Mouse (Mus musculus) c-Kit-positive CD71-positive TER-119-negative erythroid progenitor cells, embryonic 14.5 days (primary cell): ENCODE results near the gene Osbpl2.

Source experiments
- DNase-seq: peaks from one replicate; pipeline ENCODE4 v3.0.0-alpha.2; 2013; ENCODE audit warnings: low read depth

Gene Osbpl2

DNA sequence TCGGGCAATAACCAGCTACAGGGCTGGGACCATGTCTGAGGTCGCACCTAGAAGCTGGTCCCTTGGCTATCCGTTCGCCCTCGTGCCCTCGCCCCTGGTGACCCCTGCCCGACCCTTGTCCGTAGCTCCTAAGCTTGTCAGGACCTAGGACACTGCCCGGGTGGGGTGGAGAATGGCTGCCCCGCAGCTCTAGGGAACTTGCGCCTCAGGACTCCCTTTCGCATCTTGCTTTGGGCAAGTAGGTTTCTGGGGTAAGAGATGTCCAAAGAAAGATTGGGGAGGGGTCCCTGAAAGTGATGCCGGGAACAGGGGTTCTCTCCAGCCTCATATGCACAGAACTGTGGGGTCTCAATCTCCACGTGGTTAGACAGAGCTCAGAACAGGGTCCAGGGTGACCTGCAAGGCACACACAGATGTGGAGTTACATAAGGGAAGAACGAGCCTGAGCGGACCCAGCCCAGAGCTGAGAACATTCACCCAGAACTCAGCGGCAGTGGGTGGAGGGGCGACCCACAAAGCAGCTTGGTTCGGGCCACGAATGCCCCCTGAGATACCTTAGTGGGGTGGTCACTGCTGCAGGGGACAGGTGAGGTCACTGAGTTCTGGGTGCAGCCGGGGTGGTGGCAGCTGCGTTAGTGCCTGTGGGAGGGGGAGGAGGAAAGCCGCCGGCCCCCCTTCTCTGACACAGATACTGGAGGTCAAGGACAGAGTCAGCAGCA lies 14.3 kb upstream of the Osbpl2 start:
- no peak for DNase-seq

DNA sequence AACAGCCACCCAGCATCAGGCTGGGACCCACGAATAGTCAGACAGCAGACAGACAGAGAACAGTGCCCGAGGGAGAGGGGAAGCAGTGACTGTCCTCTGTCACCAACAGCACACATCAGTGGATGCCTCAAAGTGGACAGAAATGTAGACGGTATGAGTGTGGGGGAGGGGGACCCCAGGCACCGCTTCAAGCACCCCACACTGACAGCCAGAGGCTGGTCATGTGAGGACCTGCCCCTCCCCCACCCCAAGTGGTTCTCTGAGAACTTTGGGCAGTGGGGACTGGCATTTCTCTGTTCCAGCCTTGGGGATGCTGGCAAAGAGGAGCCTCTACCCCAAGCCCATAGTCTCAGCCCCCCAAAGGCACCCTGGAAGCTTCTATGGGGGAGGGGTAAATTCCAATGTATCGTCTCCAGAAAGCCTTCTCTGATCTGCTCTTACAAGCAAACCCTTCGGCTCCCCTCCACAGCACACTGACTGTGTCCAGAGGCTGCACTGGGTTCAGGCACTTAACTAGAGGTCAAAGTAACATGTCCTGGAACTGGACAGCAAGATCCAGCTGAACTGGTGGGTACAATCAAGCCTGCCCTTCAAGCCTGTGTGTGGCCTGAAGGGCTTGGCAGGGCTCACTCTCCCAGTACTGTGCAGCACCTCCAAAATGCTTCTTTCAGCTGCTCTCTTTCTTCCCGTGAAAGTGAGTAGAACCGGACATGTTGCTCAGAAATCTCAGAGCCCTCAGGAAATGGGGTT lies 13.5 kb upstream of the Osbpl2 start:
- no peak for DNase-seq

DNA sequence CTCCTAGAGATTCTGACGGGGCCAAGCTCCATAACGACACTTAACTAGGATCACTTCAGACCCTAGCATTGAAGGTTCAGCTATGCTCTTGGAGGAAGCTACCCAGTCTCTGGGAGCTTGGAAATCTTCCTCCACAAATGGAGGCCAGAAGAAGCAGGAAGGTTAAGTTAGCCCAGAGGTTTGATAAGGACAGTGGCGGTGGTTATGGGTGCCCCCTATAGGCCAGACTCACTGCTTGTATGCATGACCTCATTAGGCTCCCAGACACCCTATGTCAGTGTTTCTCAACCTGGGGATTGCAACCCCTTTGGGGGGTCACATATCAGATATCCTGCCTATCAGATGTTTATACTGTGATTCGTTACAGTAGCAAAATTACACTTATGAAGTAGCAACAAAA lies 12.0 kb upstream of the Osbpl2 start:
- no peak for DNase-seq

DNA sequence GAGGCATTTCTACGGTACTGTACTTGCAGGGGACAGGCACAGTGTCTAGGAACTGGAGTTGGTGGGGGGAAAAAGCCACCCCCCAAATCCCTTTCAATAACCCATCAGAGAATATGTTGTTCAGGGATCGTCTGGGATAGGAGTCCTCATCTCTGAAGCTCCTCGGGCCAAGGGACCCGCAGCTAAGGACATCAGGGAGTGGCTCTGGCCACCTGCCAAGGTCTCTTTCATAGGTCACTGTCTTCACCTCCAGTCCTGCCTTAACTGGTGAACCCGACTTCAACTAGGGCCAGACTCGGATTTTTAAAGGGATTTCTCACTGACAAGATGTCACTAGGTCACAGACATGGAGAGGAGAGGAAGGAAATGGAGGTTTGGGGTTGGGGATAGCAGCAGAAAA lies 10.8 kb upstream of the Osbpl2 start:
- DNase-seq: no peak

DNA sequence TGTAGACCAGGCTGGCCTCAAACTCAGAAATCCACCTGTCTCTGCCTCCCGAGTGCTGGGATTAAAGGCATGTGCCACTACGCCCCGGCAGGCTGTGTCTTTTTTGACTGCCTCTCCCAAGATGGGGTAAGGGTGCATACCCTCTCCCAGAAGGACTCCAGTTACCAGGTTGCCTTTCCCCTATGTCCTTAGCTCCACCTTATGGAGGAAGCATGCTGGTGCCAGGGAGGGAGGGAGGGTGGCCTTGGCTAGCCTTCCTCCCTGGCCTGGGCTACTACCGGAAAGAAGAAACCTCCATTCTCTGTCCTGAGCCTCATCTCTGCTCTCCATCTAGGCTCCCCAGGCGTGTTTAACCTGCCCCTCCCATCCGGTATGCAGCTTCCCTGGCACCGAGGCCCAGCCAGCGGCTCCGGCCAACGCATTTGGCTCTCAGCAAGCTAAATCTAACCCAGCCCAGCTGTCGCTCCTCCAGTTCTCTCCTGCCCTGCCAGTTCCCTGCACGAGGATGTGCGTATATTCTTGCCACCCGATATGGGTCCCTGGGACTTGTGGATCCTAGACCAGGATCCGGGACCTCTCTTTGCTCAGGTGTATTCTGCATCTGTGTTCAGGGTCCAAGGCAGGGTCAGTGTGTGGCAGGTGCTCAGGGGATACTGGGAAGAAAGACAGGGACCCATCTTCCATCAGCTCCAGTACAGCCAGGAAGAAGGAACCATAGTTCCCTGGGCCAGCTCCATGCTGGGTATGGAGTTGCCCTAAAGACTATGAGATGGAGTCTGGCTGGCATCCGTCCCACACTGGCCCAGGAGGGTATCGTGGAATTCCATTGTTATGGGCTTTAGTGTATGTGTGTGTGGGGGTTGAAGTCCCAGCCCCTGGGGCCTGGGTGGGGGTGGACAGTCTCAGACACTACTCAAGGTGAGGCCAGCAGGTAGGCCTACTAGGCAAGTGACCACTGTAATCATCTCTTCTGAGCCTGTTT lies 4.9 kb upstream of the Osbpl2 start:
- no peak for DNase-seq

DNA sequence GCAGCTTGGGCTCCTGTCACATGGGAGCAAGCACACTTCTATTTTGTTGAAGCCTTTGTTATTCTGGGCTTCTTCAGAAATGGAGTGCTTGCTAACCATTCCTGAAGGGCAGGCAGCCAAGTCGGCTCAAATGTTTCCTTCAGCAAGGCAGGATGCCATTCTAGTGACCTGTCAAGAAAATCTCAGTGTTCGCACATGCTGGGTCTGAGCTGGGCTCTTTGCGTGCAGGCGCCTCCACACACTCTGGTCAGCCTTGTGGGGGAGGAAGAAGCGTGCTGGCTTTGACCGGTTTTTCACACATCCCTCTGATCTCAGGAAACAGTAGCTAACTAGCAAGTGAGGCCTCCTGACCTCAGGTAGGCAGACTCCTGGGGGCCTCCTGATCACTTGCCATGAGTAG lies 3.8 kb upstream of the Osbpl2 start:
- no peak for DNase-seq

DNA sequence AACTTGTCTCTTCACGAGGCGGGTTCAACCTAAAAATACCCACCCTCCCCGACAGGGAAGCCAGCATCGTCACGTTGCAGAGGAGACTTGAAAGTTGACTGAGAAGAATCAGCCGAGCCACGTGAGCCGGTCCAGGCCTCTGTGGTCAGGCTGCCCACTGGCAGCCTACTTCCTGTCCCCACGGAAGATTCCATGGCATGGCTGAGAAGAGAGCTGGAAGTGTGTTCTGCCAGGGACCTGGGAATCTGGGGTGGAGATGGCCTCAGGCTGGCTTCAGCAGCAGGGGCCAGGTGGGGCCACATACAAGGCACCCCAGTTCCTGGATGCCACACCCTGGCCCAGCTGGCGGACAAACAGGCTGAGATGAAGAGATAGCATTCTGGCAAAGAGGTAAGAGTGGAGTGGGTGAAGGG lies 3.0 kb upstream of the Osbpl2 start:
- DNase-seq: no peak

DNA sequence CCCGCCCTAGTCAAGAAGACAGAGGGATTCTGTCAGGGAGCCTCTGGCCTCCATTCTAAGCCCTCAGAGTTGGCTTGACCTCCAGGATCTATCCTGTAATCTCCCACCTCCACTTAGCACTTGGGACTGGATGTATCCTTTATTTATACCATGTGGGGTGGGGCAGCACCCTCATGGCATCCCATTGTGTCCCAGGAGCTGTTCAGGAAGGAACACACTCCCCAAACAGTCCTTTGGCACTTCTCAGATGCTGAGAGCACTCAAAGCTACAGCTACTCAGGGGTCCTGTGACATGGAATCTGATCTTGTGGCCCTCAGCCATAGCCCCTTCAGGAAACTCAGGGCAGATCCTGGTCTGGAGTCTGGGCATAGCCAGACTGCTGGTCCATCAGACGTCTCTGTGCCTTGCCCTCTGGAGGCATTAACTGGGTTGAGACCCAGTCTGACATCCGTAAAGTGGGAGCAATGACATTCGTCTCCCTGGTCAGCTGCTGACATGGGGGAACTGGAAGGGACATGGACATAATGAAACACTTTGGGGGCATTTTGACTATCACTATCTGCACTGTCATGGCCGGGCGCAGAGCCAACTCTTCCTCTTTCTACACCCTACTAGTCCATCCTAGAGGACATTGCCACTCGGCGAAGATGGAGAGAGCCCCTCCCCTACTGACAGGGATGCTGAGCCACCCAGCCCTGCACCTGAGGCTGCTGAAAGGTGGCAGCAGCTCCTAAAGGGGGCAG lies 2.2 kb upstream of the Osbpl2 start:
- DNase-seq: no peak

DNA sequence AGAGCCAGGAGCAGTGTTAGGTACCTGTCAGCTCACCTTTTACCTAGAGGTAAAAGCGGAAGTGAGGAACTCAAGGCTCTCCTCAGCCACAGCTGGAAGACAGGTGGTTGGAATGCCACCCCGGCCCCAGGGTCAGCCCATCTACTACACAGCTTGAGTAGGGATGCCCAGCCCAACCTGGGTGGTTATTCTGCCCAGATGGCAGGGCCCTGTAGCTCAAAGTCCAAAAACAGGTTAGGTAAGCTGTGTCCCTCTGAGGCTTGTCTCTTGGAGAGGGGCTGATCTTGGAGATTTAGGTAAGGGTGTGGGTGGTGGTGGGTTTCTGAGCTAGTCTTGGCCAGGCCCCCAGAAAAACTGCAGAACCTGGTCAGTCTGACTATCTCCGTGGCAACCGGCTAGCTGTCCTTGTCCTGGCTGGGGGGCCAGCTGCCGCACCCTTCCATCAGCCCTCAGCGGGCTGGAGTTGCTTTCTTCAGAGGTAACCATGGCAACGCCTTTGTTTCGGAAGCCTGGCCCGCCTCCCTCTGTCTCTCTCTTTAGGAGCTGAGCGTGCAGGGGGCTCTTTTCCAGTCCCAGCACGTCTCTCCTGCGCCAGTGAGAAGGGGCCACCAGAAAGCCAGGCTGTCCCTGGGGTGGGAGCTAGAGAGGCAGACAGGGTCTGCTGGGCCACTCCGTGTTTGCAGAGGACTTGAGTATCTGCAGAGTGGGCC lies 1.5 kb upstream of the Osbpl2 start:
- DNase-seq: no peak

DNA sequence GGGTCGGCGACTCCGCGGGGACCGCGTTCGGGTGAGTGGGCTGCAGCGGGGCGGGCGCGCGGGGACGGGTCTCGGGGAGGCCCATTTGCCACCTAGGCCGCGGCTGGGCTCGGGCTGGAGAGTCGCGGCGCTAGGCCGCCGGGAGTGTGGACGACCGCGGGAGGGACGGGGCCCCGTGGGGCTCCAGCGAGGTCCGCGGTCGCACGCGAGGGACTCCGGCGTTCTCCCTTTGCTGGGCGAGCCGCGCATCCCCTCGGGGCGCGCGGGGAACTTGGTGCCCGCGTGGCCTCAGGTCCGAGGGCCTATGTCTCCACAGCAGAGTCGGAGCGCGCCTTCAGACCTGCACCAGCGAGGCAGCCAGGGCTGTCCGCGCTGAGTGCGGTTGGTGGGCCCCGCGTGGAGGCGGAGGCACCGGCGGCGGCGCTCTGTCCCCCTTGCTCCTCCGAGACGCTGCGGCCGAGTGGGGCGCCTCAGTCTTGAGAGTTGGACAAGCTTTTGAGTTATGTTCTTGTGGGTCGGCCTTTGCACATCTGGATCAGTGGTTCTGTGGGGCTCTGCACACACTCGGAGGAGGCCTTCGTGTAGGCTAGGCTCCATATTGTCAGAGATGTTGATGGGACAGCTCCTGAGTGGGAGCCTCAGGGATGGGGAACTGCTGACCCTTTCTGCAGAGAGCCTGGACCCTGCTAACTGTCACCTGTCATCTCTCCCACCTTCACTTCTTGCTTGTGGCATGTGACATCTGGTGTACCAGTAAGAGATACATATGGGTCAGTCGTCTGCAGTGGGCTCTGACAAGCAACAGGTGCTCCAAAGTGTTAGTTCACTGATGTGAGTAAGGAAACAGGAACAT lies 559 bp downstream of the Osbpl2 start:
- DNase-seq: no peak

DNA sequence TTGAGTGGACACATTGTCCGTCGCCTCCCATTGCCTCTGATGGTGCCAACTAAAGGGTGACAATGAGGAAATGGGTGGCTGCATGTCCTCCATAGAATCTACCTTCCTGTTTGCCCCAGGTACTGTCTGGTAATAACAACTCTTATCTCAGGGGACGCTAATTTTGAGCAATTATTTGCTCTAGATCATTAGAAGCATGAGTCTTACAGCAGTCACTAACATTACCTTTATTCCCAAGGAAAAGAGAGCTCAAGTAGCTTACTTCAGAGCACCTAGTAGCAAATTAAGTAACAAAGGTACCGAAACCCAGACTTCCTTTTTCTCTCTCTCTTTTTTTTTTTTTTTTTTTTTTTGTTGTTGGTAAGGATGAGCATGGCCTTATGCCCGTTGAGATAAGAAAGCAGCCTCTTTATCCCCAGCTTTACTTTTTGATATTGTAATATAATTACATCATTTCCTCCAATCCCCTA lies 1.2 kb downstream of the Osbpl2 start:
- no peak for DNase-seq

DNA sequence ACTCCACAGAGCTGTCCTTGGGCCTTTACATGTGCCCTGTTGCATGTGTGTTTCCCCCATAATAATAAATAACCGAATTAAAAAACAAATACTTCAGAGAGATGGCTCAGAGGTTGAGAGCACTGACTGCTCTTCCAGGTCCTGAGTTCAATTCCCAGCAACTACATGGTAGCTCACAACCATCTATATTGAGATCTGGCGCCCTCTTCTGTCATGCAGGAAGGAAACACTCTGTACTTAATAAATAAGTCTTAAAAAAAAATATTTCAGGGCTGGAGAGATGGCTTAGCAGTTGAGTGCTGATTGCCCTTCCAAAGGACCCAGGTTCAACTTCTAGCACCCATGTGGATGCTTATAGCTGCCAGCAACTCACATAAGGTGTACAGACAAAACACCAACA lies 5.1 kb downstream of the Osbpl2 start:
- DNase-seq: no peak

DNA sequence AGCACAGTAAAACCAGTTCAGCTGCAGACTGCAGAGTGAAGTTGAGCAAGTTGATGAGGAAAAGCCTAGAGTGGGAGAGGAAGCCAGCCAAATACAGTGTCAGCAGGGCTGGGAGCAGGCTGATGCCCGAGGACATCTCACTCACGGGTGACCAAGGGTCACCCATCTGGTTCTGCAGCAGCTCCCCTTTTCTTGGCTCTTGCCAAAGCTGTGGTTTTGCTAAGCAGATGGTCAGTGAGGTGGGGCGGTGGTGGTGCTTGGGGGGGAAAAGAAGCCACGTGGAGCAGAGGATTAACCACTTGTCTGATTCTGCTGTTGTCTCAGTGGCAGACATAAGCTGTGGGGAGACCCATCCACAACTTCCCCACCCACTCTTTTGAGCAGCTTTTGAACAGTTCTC lies 7.1 kb downstream of the Osbpl2 start:
- DNase-seq: no peak

DNA sequence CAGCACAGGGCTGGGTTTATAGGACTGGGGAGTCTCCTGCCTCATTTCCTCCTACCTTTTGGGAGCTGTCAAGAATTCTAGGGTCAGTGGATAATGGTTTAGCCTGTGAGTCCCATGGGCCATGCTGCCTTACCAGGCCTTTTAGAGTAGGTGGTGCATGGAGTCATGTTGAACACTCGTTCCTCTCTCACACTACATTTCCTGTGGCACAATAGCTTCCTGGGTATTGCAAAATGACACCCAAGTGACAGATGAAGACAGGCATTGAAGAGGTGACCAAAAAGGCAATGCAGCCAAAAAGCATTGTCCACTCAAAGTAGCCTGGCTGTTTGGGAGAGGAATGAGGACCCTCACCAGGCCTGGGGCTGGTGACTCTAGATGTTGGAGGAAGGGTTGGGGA lies 8.6 kb downstream of the Osbpl2 start:
- DNase-seq: no peak

DNA sequence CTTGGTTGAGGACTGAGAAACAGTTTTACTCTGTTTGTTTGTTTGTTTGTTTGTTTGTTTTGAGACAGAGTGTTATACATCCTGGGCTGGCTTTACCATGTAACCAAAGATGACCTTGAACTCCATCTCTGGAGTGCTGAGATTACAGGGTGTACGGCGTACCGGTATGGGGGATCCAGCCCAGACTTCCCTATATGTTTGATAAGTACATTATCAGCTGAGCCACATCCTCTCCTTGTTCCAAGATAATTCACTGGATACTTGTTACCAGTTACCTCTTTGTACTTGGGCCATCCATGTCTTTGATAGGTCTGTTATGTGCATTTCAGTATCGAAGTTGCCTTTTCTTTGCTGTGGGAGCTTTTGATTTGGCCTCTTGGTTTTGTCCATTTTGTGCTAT lies 14.1 kb downstream of the Osbpl2 start:
- DNase-seq: no peak

DNA sequence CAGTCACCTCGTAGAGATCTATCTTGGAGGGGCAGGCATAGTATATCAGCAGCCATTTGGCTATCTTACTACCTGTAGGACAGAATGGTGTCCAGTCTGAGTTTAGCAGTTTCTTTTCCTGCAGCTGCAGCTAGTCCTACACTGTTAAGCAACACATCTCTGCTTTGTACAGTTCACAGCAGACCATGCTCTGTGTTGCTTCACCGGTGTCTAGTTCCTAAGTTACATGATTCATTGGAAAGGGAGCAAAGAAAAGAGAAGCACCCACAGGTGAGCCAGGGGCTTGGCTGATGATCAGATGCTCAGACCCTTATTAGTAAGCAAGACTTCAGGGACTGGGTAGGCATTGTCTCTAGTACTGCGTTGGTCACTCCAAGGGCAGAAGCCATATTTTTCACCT lies 14.8 kb downstream of the Osbpl2 start:
- no peak for DNase-seq

DNA sequence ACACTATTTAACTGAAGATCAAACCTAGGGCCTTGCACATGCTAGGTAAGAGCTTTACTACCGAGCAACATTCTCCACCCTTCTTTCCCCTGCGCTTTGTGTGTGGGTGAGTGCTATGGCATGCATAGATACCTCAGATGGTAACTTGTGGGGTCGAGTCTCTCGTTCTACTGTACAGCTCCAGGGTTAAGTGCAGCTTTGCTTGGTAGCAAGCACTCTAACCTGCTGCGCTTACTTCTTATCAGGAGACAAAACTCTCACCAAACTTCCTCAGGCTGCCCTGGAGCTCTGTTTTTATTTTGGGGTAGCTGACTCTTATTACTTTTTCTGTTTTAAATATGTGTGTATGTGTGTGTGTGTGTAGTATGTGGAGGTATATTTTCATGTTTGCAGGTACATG lies 16.3 kb downstream of the Osbpl2 start:
- DNase-seq: no peak

DNA sequence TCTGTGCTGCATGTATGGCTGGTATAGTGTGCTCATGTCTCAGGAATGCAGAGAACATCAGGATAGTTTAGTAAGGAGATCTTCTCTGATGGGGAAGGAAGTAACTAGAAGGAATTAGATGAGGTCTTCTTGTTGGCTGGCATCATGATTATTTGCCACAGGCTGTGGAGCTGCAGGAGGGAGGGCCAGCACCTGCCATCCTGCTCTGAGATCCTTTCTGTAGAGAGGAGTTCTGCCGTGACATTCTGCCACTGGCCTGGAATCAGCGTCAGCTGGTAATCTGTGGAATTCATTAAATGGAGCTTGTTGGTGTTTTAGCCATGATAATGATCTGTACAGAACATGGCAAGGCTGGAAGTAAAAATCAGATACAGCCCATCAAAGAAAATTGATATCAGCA lies 27.0 kb downstream of the Osbpl2 start:
- no peak for DNase-seq

DNA sequence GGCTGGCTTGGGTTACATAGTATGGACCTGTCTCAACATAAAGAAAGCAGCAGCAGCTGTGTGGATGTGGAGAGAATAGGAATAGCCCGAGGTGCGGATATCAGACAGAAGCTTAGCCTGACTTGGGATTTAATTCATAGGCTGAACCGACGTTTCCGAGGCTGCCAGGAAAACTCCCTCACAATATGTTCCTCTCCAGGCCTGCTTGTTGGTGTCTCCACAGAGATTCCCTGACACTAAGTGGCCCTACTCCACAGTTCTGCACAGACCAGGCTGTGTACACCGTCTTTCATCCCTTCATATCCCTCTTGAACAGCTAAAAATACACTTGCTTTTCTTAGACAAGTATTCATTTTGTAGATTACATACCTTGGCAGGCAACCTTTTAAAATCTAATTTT lies 28.3 kb downstream of the Osbpl2 start:
- DNase-seq: no peak

DNA sequence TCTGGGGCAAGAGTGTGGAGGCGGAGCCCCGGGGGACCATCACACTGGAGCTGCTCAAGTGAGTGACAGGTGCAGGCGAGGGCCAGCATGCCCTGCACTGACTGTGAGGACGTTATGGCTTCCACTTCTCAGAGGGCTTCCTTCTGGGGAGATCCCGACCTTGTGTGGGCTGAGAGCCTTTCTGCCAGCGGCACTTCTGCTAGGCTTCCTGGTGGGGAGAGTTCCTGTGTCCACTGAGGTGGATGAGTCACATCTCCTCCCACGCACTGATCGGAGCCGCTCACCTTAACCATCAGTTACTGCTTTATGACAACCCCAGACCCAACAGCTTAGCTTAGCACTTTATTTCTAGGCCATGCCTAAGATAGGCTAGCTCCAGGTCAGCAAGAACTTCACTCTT lies 29.4 kb downstream of the Osbpl2 start:
- no peak for DNase-seq
